Mouse (Mus musculus): ENCODE results near the gene Gbp2b. TPM values are rescaled to one million over a fixed set of nuclear protein-coding genes. Genes with fewer than 3 reads are reported as not detected.
A peak's percentile ranks its signal among the peaks of the same experiment; 100 is the strongest.

Gbp2b gene
- total RNA-seq, 2 experiments from 2014 or later = 0.17 TPM; not detected in 1

DNA sequence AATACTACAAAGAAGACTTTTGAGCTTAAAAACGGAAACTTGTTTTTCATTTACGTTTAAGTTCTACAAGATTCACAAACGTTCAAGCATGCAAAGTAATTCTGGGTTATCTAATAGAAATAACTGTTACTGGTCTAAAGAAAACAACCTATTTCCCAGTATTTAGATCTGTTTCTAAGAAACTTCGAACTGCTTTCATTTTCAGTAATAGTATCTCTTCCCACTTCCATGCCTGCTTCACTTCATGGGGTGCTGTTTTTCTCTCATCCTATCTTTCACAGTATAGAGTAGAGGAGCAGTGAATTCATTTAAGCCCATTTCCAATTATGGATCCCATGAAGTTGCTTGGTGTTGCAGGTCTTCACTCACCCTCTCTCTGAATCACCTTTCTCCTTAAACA lies 16.3 kb upstream of the Gbp2b start:
- no peak for TF ChIP-seq CTCF (IDR thresholded peaks at IDR 0.05)

DNA sequence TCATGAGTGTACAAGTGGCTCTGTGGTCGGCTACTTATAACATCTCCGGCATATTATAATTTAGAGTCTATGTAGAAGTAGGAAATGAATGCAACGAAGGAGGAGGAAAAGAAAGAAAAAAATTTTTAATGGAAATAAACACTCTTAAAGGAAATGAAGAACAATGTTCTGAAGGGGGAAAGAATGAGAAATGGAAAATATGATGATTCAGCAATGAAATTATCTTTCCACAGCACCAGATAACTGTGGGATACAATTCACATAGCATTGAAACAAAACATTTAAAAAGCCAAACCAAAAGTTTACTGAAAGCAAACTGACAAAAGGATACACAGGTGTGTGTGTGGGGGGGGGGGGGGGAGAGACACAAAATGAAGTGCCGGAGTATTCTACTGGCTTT lies 11.6 kb upstream of the Gbp2b start:
- Histone ChIP-seq H3K27ac (no peak overlapping the region), H3K4me3 (no peak overlapping the region)
- intact Hi-C loops (cut with DNase I) = no loop called here
- DNase-seq = no peak
- TF ChIP-seq CTCF (IDR thresholded peaks at IDR 0.05) = no peak

More for the DNA sequence above, 16.3 kb upstream of the Gbp2b start:
- intact Hi-C loops (cut with DNase I) = no loop called here
- Histone ChIP-seq H3K27ac (no peak overlapping the region), H3K4me3 (no peak overlapping the region)
- DNase-seq = no peak

DNA sequence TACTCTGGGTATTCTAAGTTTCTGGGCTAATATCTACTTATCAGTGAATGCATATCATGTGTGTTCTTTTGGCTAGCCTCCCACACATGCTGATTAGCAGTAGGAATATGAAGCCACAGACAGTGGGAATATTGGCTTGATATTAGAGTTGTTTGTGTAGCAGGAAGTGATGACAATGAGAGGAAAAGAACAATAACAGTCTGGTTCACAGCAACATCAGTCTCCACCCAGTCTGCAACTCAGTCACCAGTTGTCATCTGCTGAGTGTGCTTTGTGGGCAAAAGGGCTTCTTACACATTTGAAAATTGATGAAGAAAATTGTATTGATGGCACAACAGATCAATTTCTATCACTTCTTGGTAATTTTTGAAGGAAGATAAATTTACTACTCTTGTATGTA lies 7.3 kb upstream of the Gbp2b start:
- no peak for TF ChIP-seq CTCF (IDR thresholded peaks at IDR 0.05)
- Histone ChIP-seq H3K27ac (no peak overlapping the region), H3K4me3 (no peak overlapping the region)
- intact Hi-C loops (cut with DNase I) = no loop called here
- DNase-seq = no peak

DNA sequence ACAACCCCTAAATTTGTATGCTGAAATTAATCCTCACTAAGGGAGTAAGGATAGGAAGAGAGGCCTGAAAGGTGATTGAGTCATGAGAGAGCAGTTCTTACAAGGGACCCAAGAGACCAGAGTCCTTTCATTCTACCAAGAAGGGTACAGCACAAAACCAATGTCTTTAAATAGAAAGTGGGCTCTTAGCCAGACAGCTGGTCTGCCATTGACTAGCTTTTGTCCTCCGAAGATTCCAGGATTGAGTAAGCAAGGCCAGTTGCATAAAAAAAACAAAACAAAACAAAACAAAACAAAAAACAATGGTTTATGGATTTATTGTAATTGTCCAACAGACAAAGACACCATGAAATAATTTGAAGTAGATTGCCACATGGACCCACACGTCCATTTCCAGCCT lies 5.8 kb upstream of the Gbp2b start:
- no peak for DNase-seq

DNA sequence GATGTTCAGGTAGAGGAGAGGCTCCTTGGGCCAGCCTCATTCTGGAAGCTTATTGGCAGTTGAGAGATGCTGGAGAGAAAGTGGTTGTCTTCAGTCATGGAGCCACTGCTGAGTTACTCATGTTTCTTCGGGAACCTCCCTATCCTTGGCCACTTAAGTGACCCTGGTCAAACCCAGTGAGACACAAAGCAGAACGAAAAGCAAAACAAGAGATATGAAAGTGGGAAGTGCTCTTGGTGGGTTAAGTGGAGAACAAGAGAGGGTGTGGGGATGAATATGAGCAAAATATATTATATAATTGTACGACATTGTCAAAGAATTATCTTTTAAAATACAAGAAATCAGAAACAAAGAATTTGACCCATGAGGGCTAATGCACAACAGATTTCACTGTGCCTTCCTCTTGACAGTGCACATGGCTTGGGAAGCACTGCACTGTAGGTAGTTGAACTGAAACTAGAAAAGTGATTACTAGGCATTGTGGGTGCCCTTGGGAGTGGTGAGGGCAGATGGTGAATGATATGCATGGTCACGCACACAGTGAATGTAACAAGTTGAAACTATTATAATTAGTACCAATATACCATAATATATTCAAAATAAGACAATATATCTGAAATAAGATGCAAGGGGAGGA lies 4.1 kb upstream of the Gbp2b start:
- no peak overlapping the region for H3K4me3 ChIP-seq
- intact Hi-C loops (cut with DNase I) = no loop called here
- no peak for TF ChIP-seq CTCF (IDR thresholded peaks at IDR 0.05)

More for the DNA sequence above, 5.8 kb upstream of the Gbp2b start:
- Histone ChIP-seq H3K27ac (no peak overlapping the region), H3K4me3 (no peak overlapping the region)
- no peak for TF ChIP-seq CTCF (IDR thresholded peaks at IDR 0.05)
- intact Hi-C loops (cut with DNase I) = no loop called here

DNA sequence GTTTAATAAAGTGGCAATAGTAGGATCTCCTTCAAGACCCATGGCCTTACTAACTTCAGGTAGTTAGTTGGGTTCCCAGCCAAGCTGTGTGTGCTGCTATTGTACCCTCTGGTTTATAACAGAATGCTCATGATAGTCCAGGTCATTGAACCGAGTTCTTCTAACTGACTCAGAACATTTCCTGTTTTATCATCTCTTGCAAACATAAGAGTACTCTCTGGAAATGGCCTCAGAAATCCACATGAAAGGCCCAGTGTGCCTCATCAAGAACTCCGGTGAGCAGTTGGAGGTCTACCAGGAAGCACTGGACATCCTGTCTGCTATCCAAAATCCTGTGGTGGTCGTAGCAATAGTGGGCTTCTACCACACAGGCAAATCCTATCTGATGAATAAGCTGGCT lies 3.3 kb downstream of the Gbp2b start:
- no peak for TF ChIP-seq CTCF (IDR thresholded peaks at IDR 0.05)
- no peak for DNase-seq
- Histone ChIP-seq H3K4me3 (no peak overlapping the region), H3K27ac (no peak overlapping the region)
- intact Hi-C loops (cut with DNase I) = no loop called here

More for the DNA sequence above, 4.1 kb upstream of the Gbp2b start:
- DNase-seq = no peak
- H3K27ac ChIP-seq = no peak overlapping the region

DNA sequence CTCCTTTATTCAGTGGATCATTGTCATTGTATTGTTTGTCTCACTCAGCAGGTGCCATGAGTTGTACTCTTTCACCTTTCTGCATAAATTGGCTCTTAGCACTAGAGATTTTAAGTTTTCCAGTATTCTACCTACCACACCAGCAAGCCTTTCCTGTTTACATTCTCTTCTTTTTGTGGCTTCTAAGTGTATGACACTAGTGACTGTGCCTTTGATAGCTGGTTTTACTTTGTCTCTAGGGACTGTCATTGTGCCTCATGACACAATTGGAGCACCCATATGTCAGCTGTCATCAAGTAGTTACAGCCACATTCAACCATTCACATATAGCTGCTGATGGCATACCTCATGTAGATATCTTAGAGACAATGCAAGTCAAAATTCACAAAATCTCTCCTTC lies 7.0 kb downstream of the Gbp2b start:
- no peak for DNase-seq

DNA sequence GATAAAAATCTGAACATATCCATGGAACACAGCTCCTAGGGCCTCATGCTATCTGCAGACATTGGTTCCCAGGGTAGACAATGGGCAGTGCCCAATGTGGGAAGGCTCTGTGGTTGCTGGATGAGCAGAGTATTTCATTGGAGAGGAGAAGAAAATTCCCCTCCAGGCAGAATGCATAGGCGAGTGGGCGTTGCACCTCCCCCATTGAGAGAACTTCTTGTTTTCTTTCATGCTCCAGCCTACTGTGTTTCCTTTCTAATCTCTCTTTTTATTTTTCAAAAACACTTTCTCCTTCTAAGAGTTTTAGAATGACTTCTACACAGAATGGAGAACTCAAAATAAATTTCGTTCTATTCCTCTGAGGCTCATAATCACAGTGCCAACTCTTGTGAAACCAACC lies 24.0 kb downstream of the Gbp2b start:
- H3K27ac ChIP-seq = peak overlapping the region; percentile 88; the same call in 1 of the 2 replicates
- TF ChIP-seq CTCF (IDR thresholded peaks at IDR 0.05) = no peak
- no peak for DNase-seq
- intact Hi-C loops (cut with DNase I) = no loop called here
- no peak overlapping the region for H3K4me3 ChIP-seq

More for the DNA sequence above, 7.0 kb downstream of the Gbp2b start:
- Histone ChIP-seq H3K27ac (no peak overlapping the region), H3K4me3 (no peak overlapping the region)
- intact Hi-C loops (cut with DNase I) = no loop called here
- no peak for TF ChIP-seq CTCF (IDR thresholded peaks at IDR 0.05)

DNA sequence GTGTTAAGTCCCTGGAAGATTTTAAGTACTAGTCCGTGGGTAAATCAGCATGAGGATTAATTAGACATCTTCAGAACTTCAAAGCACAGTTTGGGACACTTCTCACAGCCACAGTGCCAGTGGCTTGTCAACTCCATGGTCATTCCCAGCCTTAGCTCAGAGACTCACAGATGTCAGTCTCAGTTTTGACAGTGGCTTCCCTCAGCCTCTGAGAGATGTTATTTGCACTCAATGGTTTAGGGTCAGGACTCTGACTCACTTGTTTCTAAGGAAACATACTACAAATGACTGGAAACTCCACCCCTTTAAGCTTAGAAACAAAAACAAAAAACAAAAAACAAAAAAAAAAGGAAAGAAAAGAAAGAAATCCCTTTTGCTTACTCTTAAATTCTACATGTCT lies 25.0 kb downstream of the Gbp2b start:
- TF ChIP-seq CTCF (IDR thresholded peaks at IDR 0.05) = no peak
- H3K4me3 ChIP-seq = peak overlapping the region; percentile 69
- peak overlapping the region; percentile 88 for H3K27ac ChIP-seq
- intact Hi-C loops (cut with DNase I) = loop anchor here (5.0 kb wide), 1 partner anchor 57 kb away; the partner anchor contains the start of gene Gbp3
- no peak for DNase-seq

DNA sequence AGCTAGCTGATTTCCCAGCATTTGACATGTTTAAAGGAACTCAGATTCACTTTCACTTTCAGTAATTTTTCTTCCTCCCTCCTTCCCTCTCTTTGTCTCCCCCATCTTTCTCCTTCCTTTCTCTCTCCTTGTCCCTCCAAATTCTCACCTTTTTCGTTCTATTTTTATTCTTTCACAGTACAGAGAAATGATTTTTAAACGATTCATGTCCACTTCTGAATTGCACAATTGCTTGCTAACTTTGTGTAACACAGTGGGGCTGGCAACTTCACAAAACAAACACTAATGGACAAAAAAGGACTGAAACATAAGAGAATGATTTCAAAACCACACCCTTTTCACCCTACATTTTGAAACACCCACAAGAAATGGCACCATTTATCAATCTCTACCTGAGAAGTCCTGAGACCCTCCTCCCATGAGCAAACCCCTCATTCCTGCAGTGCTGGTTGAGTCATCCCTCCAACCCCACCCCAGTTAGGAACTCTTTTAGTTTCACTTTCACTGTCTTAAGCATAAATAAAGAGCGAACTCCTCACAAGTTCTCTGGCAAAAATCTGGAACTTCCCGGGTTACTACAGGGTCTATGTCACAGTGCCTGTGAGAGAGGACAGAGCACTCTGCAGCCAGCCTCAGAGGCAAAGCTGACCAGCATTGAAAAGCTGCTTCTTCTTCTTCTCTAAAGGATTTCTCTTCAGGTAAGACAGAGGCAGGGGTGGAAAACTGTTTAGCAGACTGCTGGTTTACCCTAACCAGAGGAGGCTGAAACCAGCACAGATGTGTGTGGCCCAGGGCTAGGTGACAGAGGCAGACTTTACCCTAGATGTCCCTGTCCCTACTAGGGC lies 25.7 kb downstream of the Gbp2b start, which contains the start of gene Gbp2:
Gbp2 (plus strand) TSS at position 492 of the 845 bp plus-strand sequence.
- no peak for TF ChIP-seq CTCF (IDR thresholded peaks at IDR 0.05)
- Histone ChIP-seq H3K4me3 (peak within 1 kb of the TSS; percentile 69), H3K27ac (peak within 1 kb of the TSS; percentile 88)
- intact Hi-C loops (cut with DNase I) = loop anchor here (5.0 kb wide), 1 partner anchor 58 kb away; the partner anchor contains the start of gene Gbp3
- DNase-seq = peak; percentile 23

DNA sequence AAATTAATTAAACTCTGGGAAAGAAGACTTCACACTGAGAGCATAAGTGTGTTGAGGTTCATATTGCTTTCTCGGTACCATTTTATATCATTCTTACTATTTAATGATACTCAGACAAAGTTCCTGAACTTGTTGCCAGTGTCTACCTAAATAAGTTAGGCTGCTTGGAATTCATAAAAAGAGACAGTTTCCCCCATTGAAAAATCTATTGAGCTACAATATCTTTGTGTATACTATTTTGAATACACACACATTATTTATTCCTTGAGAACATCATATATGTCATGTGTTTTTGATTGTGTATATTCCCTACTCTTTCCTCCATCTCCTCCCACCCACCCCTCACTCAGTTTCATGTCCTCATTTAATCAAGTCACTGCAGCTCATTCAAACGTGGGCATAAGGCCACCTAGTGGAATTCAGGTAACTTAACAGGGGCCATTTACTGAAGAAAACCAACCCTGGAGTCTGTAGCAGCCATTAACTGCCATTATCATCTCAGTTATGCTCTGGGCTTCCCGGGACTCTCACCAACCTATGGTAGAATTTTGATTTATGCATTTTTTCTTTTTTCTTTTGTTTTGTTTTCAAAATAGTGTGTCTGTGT lies 26.4 kb downstream of the Gbp2b start:
- peak overlapping the region; percentile 88 for H3K27ac ChIP-seq
- intact Hi-C loops (cut with DNase I) = loop anchor here (5.0 kb wide), 1 partner anchor 59 kb away; the partner anchor contains the start of gene Gbp3
- H3K4me3 ChIP-seq = peak overlapping the region; percentile 69
- TF ChIP-seq CTCF (IDR thresholded peaks at IDR 0.05) = peak; percentile 53
- no peak for DNase-seq

DNA sequence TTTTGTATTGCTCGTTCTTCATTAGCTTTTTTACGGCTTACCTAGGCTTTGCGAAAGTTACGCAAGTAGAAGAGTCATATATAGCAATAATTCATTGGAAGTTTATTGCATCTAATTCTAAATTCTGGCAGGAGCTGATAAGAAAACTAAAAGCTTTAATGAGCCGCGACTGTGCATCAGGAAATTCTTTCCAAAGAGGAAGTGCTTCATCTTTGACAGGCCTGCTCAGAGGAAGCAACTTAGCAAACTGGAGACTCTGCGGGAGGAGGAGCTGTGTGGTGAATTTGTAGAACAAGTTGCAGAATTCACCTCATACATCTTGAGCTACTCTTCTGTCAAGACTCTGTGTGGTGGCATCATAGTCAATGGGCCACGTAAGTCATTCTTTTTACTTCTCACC lies 35.7 kb downstream of the Gbp2b start:
- Histone ChIP-seq H3K27ac (no peak overlapping the region), H3K4me3 (no peak overlapping the region)
- intact Hi-C loops (cut with DNase I) = no loop called here
- no peak for TF ChIP-seq CTCF (IDR thresholded peaks at IDR 0.05)
- DNase-seq = no peak

DNA sequence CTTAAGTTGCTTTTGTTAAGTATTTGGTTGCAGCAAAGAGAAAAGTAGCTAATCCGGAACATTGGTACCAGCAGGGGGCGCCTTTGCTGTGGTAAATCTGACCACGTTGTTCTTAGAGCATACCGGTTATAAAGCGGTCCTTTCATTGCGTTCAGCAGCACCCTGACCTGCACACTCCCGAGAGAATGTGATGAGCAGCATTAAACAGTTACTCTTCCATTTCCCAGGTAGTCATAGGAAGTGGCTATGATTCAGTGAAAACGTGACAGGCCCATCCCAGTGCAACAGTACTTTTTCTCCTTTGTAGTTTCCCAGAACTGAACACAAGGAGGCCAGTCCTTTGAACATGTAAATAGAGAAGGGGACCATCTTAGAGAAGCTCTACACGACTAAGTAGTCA lies 45.6 kb downstream of the Gbp2b start:
- no peak overlapping the region for H3K27ac ChIP-seq
- DNase-seq = peak; percentile 73
- intact Hi-C loops (cut with DNase I) = no loop called here
- peak; percentile 68 for TF ChIP-seq CTCF (IDR thresholded peaks at IDR 0.05)
- H3K4me3 ChIP-seq = no peak overlapping the region

Data from gastrocnemius, adult 2 months (tissue).